Mouse (Mus musculus): ENCODE data around the gene Ppil6. TPM values are rescaled to one million over a fixed set of nuclear protein-coding genes. Genes with fewer than 3 reads are reported as not detected.

Gene Ppil6
- polyA plus RNA-seq, 1 experiment from 2014 or later, result 11.7 TPM

DNA sequence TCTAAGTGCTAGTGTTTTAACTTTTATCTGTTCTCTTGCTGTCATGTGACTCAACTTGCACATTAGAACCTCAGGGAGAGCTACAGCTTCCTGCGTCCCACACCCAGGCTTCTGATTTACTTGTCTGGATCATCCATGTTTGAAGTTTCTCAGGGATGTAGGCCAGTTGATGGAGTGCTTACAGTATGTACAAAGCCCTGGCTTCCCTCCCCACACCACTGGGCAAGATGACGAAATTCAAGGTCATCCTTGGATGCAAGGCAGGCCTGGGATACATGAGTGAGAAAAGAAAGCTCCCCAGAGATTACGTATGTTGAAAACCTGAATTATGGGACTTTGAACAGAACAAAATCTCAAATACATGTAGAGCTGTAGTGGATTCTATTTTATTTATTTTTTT is 37.4 kb upstream of the Ppil6 start:
- H3K27me3 ChIP-seq (replicated peaks; ENCODE audit: insufficient read depth, low read length), result no peaks in the 10 kb centered on the region
- DNase-seq (ENCODE audit: low spot score) (no peak), ATAC-seq (no peak)
- no peak overlapping the region for H3K4me3 ChIP-seq (ENCODE audit: low read depth, low read length)
- H3K9ac ChIP-seq (replicated peaks; ENCODE audit: low read depth), result no peak overlapping the region
- H3K36me3 ChIP-seq (ENCODE audit: insufficient read depth, low read length), result 0 out of 2 replicates have a peak, but pooled peaks cover 9% of the 10 kb centered on the region
- TF ChIP-seq CTCF (IDR thresholded peaks at IDR 0.05) (no peak), EP300 (IDR thresholded peaks at IDR 0.05) (no peak)
- no peak overlapping the region for H3K27ac ChIP-seq (ENCODE audit: low read length)
- 87% methylated on average over 3 of the region's 3 CpGs for WGBS
- H3K4me2 ChIP-seq (replicated peaks; ENCODE audit: low read depth, low read length), result no peak overlapping the region
- H3K9me3 ChIP-seq (ENCODE audit: low read length), result no peaks in the 10 kb centered on the region
- no peaks in the 10 kb centered on the region for H3K4me1 ChIP-seq (ENCODE audit: insufficient read depth, low read depth, low read length)

- Histone ChIP-seq H3K27ac (ENCODE audit: low read length) (no peak overlapping the region), H3K4me2 (replicated peaks; ENCODE audit: low read depth, low read length) (no peak overlapping the region), H3K4me3 (ENCODE audit: low read depth, low read length) (no peak overlapping the region), H3K36me3 (ENCODE audit: insufficient read depth, low read length) (peaks cover 20% of the 10 kb centered on the region), H3K4me1 (ENCODE audit: insufficient read depth, low read depth, low read length) (no peaks in the 10 kb centered on the region), H3K9ac (replicated peaks; ENCODE audit: low read depth) (no peak overlapping the region), H3K27me3 (replicated peaks; ENCODE audit: insufficient read depth, low read length) (no peaks in the 10 kb centered on the region), H3K9me3 (ENCODE audit: low read length) (no peaks in the 10 kb centered on the region)
- ATAC-seq (no peak), DNase-seq (ENCODE audit: low spot score) (no peak)
- TF ChIP-seq CTCF (IDR thresholded peaks at IDR 0.05) (no peak), EP300 (IDR thresholded peaks at IDR 0.05) (no peak)
- 81% methylated on average over 4 of the region's 4 CpGs for WGBS
Measured at GRCm38 (mm10) chr10:41459990-41460389, 30.2 kb upstream of the Ppil6 start.

GRCm38 (mm10) chr10:41460501-41460900 is 29.7 kb upstream of the Ppil6 start:
- H3K4me3 ChIP-seq (ENCODE audit: low read depth, low read length), result no peak overlapping the region
- H3K36me3 ChIP-seq (ENCODE audit: insufficient read depth, low read length), result peaks cover 16% of the 10 kb centered on the region

GRCm38 (mm10) chr10:41461057-41461722 is 29.0 kb upstream of the Ppil6 start:
- Histone ChIP-seq H3K36me3 (ENCODE audit: insufficient read depth, low read length) (peaks cover 16% of the 10 kb centered on the region), H3K27ac (ENCODE audit: low read length) (no peak overlapping the region)

More at GRCm38 (mm10) chr10:41460501-41460900, 29.7 kb upstream of the Ppil6 start:
- Histone ChIP-seq H3K27me3 (replicated peaks; ENCODE audit: insufficient read depth, low read length) (no peaks in the 10 kb centered on the region), H3K9ac (replicated peaks; ENCODE audit: low read depth) (no peak overlapping the region), H3K4me2 (replicated peaks; ENCODE audit: low read depth, low read length) (no peak overlapping the region), H3K4me1 (ENCODE audit: insufficient read depth, low read depth, low read length) (no peaks in the 10 kb centered on the region), H3K9me3 (ENCODE audit: low read length) (no peaks in the 10 kb centered on the region), H3K27ac (ENCODE audit: low read length) (no peak overlapping the region)
- no peak for TF ChIP-seq EP300 (IDR thresholded peaks at IDR 0.05)
- TF ChIP-seq CTCF (IDR thresholded peaks at IDR 0.05), result no peak
- 15% methylated on average over 2 of the region's 2 CpGs for whole genome bisulfite sequencing
- ATAC-seq, result no peak
- no peak for DNase-seq (ENCODE audit: low spot score)

DNA sequence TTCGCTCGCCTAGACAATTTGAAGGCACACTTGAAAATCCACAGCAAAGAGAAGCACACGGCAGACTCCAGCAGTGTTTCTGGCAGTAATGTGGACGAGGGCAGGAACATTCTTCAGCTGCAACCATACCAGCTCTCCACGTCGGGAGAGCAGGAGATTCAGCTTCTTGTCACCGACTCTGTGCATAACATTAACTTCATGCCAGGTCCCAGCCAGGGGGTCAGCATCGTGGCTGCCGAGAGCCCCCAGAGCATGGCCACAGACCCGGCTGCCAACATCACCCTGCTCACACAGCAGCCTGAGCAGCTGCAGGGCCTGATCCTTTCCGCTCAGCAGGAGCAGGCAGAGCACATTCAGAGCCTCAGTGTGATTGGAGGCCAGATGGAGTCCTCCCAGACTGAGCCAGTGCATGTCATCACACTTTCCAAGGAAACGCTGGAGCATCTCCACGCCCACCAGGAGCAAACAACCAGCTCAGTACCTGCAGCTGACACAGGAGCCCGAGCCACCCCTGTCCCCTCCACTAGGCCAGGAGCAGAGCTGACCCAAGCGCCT is 25.8 kb upstream of the Ppil6 start:
- no peaks in the 10 kb centered on the region for H3K9me3 ChIP-seq (ENCODE audit: low read length)
- ATAC-seq, result no peak
- WGBS, result 68% methylated on average over 15 of the region's 15 CpGs
- H3K4me2 ChIP-seq (replicated peaks; ENCODE audit: low read depth, low read length), result no peak overlapping the region
- no peaks in the 10 kb centered on the region for H3K4me1 ChIP-seq (ENCODE audit: insufficient read depth, low read depth, low read length)
- no peak overlapping the region for H3K9ac ChIP-seq (replicated peaks; ENCODE audit: low read depth)
- TF ChIP-seq CTCF (IDR thresholded peaks at IDR 0.05) (no peak), EP300 (IDR thresholded peaks at IDR 0.05) (no peak)
- H3K27me3 ChIP-seq (replicated peaks; ENCODE audit: insufficient read depth, low read length), result no peaks in the 10 kb centered on the region
- no peak for DNase-seq (ENCODE audit: low spot score)
- no peak overlapping the region for H3K4me3 ChIP-seq (ENCODE audit: low read depth, low read length)
- H3K36me3 ChIP-seq (ENCODE audit: insufficient read depth, low read length), result peaks cover 18% of the 10 kb centered on the region
- H3K27ac ChIP-seq (ENCODE audit: low read length), result no peak overlapping the region

More at GRCm38 (mm10) chr10:41461057-41461722, 29.0 kb upstream of the Ppil6 start:
- ATAC-seq (no peak), DNase-seq (ENCODE audit: low spot score) (no peak)
- Histone ChIP-seq H3K9ac (replicated peaks; ENCODE audit: low read depth) (no peak overlapping the region), H3K9me3 (ENCODE audit: low read length) (no peaks in the 10 kb centered on the region), H3K27me3 (replicated peaks; ENCODE audit: insufficient read depth, low read length) (no peaks in the 10 kb centered on the region), H3K4me1 (ENCODE audit: insufficient read depth, low read depth, low read length) (no peaks in the 10 kb centered on the region), H3K4me2 (replicated peaks; ENCODE audit: low read depth, low read length) (no peak overlapping the region), H3K4me3 (ENCODE audit: low read depth, low read length) (no peak overlapping the region)
- 88% methylated on average over 3 of the region's 3 CpGs for WGBS
- TF ChIP-seq CTCF (IDR thresholded peaks at IDR 0.05) (no peak), EP300 (IDR thresholded peaks at IDR 0.05) (no peak)

GRCm38 (mm10) chr10:41467325-41467724 is 22.9 kb upstream of the Ppil6 start:
- WGBS, result 65% methylated on average over 6 of the region's 6 CpGs
- TF ChIP-seq EP300 (IDR thresholded peaks at IDR 0.05) (no peak), CTCF (IDR thresholded peaks at IDR 0.05) (no peak)
- no peak for ATAC-seq

More at GRCm38 (mm10) chr10:41467325-41467724, 22.9 kb upstream of the Ppil6 start:
- Histone ChIP-seq H3K9ac (replicated peaks; ENCODE audit: low read depth) (no peak overlapping the region), H3K36me3 (ENCODE audit: insufficient read depth, low read length) (peaks cover 18% of the 10 kb centered on the region), H3K9me3 (ENCODE audit: low read length) (no peaks in the 10 kb centered on the region), H3K27ac (ENCODE audit: low read length) (no peak overlapping the region), H3K4me2 (replicated peaks; ENCODE audit: low read depth, low read length) (no peak overlapping the region), H3K4me3 (ENCODE audit: low read depth, low read length) (no peak overlapping the region), H3K4me1 (ENCODE audit: insufficient read depth, low read depth, low read length) (no peaks in the 10 kb centered on the region), H3K27me3 (replicated peaks; ENCODE audit: insufficient read depth, low read length) (no peaks in the 10 kb centered on the region)
- DNase-seq (ENCODE audit: low spot score), result no peak
